Mouse (Mus musculus) CH12.LX (cell line): ENCODE measurements around the gene Foxa3. TPM values are rescaled to one million over a fixed set of nuclear protein-coding genes. Genes with fewer than 3 reads are reported as not detected.
A peak's percentile ranks its signal among the peaks of the same experiment; 100 is the strongest.
"Not testable (repeated sequence)": the region's sequence is repeated elsewhere in the genome, so short reads cannot be mapped to it uniquely, and the experiment has no call there.

Source experiments
- DNase-seq: peaks from one replicate; pipeline ENCODE4 v3.0.0-alpha.2; 2013; ENCODE audit errors: extremely low read depth
- H3K27ac ChIP-seq: 2 replicates; pipeline ENCODE4 v1.5.1; 2012; ENCODE audit warnings: low read depth, mild to moderate bottlenecking, control low read depth, moderate library complexity; ENCODE audit not compliant: insufficient read depth
- H3K27me3 ChIP-seq: replicated peaks from 2 replicates; pipeline ENCODE3; 2012; ENCODE audit warnings: inconsistent platforms
- H3K36me3 ChIP-seq, 2 experiments: replicated peaks in 1 of 2; 2 replicates each; pipeline versions ENCODE3 to v1.6.1; 2012; ENCODE audit warnings: inconsistent platforms in 1 of 2, low read length in 1 of 2, mild to moderate bottlenecking in 1 of 2, mixed read lengths in 1 of 2, moderate library complexity in 1 of 2; ENCODE audit not compliant: control insufficient read depth in 1 of 2, insufficient read depth in 1 of 2
- H3K4me1 ChIP-seq, 2 experiments: 2 replicates each; pipeline ENCODE4 v1.6.1; 2012; ENCODE audit warnings: inconsistent platforms in 1 of 2, moderate library complexity in 1 of 2; ENCODE audit not compliant: insufficient read depth in 2 of 2, control insufficient read depth in 1 of 2
- H3K4me2 ChIP-seq: 2 replicates; pipeline ENCODE4 v1.6.1; 2012; ENCODE audit warnings: low read depth, mild to moderate bottlenecking, control low read depth; ENCODE audit not compliant: poor library complexity, insufficient read depth, severe bottlenecking
- H3K4me3 ChIP-seq, 3 experiments: fragments of 150-350 bp in 1 of 3; sonication (generic) in 1 of 3; replicated peaks in 1 of 3; 2 replicates each; pipeline versions ENCODE3 to v1.5.1; 2011 to 2012; ENCODE audit warnings: low read depth in 2 of 3, low read length in 2 of 3, mild to moderate bottlenecking in 2 of 3, moderate library complexity in 2 of 3, control low read depth in 1 of 3, improper control_type of control experiment in 1 of 3, inconsistent platforms in 1 of 3, mixed read lengths in 1 of 3; ENCODE audit not compliant: poor library complexity in 1 of 3
- H3K79me2 ChIP-seq: replicated peaks from 2 replicates; pipeline ENCODE4 v1.6.1; 2012; ENCODE audit warnings: mild to moderate bottlenecking, moderate library complexity; ENCODE audit not compliant: control insufficient read depth, poor library complexity, insufficient read depth, severe bottlenecking; ENCODE audit errors: extremely low read depth
- H3K9ac ChIP-seq: 2 replicates; pipeline ENCODE4 v1.6.1; 2012; ENCODE audit warnings: low read depth, mild to moderate bottlenecking, control low read depth, moderate library complexity; ENCODE audit not compliant: insufficient read depth
- H3K9me3 ChIP-seq: replicated peaks from 2 replicates; pipeline ENCODE3; 2012; ENCODE audit warnings: low read length, inconsistent platforms, mixed read lengths
- CTCF ChIP-seq, 2 experiments: IDR thresholded peaks in 1 of 2; conservative IDR thresholded peaks in 1 of 2; 2 replicates each; pipeline ENCODE4 v1.5.1; 2011 to 2012; ENCODE audit warnings: low read depth in 2 of 2, low read length in 2 of 2, improper control_type of control experiment in 1 of 2, inconsistent platforms in 1 of 2, mild to moderate bottlenecking in 1 of 2, moderate library complexity in 1 of 2
- ETS1 ChIP-seq: conservative IDR thresholded peaks from 2 replicates; pipeline ENCODE4 v1.6.1; 2012; ENCODE audit warnings: low read depth, mild to moderate bottlenecking, inconsistent platforms, low read length, improper control_type of control experiment, moderate library complexity
- GABPA ChIP-seq: IDR thresholded peaks from 2 replicates; pipeline ENCODE4 v1.6.1; 2012; ENCODE audit warnings: low read depth, low read length, improper control_type of control experiment, inconsistent platforms; ENCODE audit not compliant: insufficient replicate concordance
- MAZ ChIP-seq: IDR thresholded peaks from 2 replicates; pipeline ENCODE4 v1.6.1; 2012; ENCODE audit warnings: low read depth, mild to moderate bottlenecking, inconsistent platforms, low read length, improper control_type of control experiment, moderate library complexity
- POLR2AphosphoS2 ChIP-seq: IDR thresholded peaks from 2 replicates; pipeline ENCODE4 v1.6.1; 2011; ENCODE audit warnings: low read depth, low read length, improper control_type of control experiment
- RAD21 ChIP-seq: IDR thresholded peaks from 2 replicates; pipeline ENCODE4 v1.6.1; 2011; ENCODE audit warnings: low read depth, mild to moderate bottlenecking, low read length, improper control_type of control experiment, moderate library complexity
- SMC3 ChIP-seq: IDR thresholded peaks from 2 replicates; pipeline ENCODE4 v1.6.1; 2011; ENCODE audit warnings: low read depth, low read length, improper control_type of control experiment
- TCF12 ChIP-seq: IDR thresholded peaks from 2 replicates; pipeline ENCODE4 v1.6.1; 2014; ENCODE audit warnings: low read depth, mild to moderate bottlenecking, inconsistent platforms, low read length, improper control_type of control experiment
- USF1 ChIP-seq: IDR thresholded peaks from 2 replicates; pipeline ENCODE4 v1.6.1; 2014; ENCODE audit warnings: low read depth, mild to moderate bottlenecking, inconsistent platforms, low read length, improper control_type of control experiment
- ZNF384 ChIP-seq: IDR thresholded peaks from 2 replicates; pipeline ENCODE4 v1.6.1; 2012; ENCODE audit warnings: low read depth, low read length, improper control_type of control experiment, inconsistent platforms
- dilution Hi-C: fragments of 300-500 bp; cut with MboI; formaldehyde crosslinking; loops from 2 replicates; pipeline ENCODE4 v1.14.3; 2020; ENCODE audit warnings: low sequenced_read_pairs; ENCODE audit not compliant: extremely low pct_unique_long_range_greater_than_20kb, extremely low pct_ligation_motif_present
- in situ Hi-C: fragments of 300-500 bp; cut with MboI; formaldehyde crosslinking; loops from 3 replicates; pipeline ENCODE4 v1.14.3; 2019; ENCODE audit warnings: low sequenced_read_pairs, low pct_ligation_motif_present, low pct_unique_long_range_greater_than_20kb, mixed read lengths
- polyA plus RNA-seq: library from polyadenylated mRNA; unstranded; fragments of >175 nt; gene quantifications from 2 replicates; pipeline ENCODE4 v1.2.1, GENCODE M21; 2012; ENCODE audit warnings: low read depth; ENCODE audit not compliant: insufficient read length
- total RNA-seq, 2 experiments: library from RNA; depleted of rRNA; stranded (reverse); fragments of 300-350 nt in 1 of 2; fragments of >200 nt in 1 of 2; gene quantifications; 2 replicates each; pipeline ENCODE4 v1.2.3; 2012 to 2014

The Foxa3 gene
- 0.08 TPM in 1 of 2 replicates, not detected in the other for total RNA-seq (2012; rRNA removed)
- not detected in 2 replicates for total RNA-seq (2014; rRNA removed)
- not detected in 2 replicates for polyA plus RNA-seq

DNA sequence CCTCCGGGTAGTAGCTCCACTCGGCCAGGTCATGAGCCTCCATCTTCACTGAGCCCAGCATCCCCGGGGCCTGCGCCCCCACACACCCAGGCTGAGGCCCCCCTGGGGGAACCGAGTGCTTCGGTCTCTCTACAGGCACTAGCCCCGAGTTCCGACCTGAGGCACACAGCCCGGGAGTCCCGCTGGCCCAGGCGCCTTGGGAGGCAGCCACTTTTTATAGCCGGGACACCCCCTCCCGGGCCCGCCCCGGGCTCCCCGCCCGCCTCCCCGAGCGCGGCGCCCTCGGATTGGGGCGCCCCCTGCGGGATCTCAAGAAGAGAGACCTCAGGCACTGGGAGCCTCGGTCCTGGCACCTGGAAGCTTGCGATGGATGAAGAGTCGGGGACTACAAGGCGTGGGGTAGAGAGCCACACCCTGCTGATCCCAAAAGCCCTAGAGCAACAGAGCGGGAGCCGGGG lies at the start of gene Foxa3:
Gene Foxa3, minus strand, starts transcription at position 182 of the 458 bp plus-strand sequence.
- H3K9ac ChIP-seq = peak within 1 kb of the TSS; percentile 87
- H3K4me1 ChIP-seq = peaks cover 14 to 35% of the 10 kb centered on the region in 2 experiments
- dilution Hi-C loops (no loop called here), in situ Hi-C loops (loop anchor here (10.0 kb wide), 1 partner anchor 129 kb away; no protein-coding TSS in a partner anchor)
- peak; percentile 45 for DNase-seq
- H3K4me3 ChIP-seq = peak within 1 kb of the TSS; percentile 52 to 87 (median 84)
- H3K36me3 ChIP-seq = peaks cover 5 to 10% of the 10 kb centered on the region in 2 experiments
- peak within 1 kb of the TSS; percentile 87 for H3K4me2 ChIP-seq
- peaks cover 33% of the 10 kb centered on the region for H3K79me2 ChIP-seq
- H3K9me3 ChIP-seq = no peaks in the 10 kb centered on the region
- TF ChIP-seq SMC3 (peak; percentile 45), TCF12 (peak; percentile 29; the same call in 1 of the 2 replicates), USF1 (no peak), RAD21 (peak; percentile 23), MAZ (peak; percentile 86), POLR2AphosphoS2 (no peak), CTCF (conservative IDR thresholded peaks at IDR 0.05 in 1 of 2, IDR thresholded peaks at IDR 0.05 in 1 of 2; ENCODE audit: low read depth in 2 of 2, low read length in 2 of 2) (peak in 1 of 2 experiments; percentile 70; a peak in 2 of 4 replicates)
- no peak within 1 kb of the TSS for H3K27ac ChIP-seq
- H3K27me3 ChIP-seq = peaks cover 49% of the 10 kb centered on the region

DNA sequence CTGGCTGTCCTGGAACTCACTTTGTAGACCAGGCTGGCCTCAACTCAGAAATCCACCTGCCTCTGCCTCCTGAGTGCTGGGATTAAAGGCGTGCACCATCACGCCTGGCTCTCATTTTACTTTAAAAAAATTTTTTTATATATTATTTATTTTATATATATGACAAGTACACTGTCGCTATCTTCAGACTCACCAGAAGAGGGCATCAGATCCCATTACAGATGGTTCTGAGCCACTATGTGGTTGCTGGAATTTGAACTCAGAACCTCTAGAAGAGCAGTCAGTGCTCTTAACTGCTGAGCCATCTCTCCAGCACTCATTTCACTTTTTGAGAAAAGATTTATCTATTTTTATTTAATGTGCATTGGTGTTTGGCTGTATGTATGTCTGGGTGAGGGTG lies 47.7 kb upstream of the Foxa3 start:
- Histone ChIP-seq H3K9me3 (peaks cover 26% of the 10 kb centered on the region), H3K27me3 (peaks cover 25% of the 10 kb centered on the region), H3K36me3 (peaks cover 0 to 12% of the 10 kb centered on the region in 2 experiments)
- H3K4me3 ChIP-seq, in situ Hi-C loops, H3K4me2 ChIP-seq, H3K27ac ChIP-seq, DNase-seq, H3K4me1 ChIP-seq, H3K79me2 ChIP-seq, dilution Hi-C loops, H3K9ac ChIP-seq: not testable (repeated sequence)
- TF ChIP-seq RAD21 = peak; percentile 10
- TF ChIP-seq CTCF (conservative IDR thresholded peaks at IDR 0.05 in 1 of 2, IDR thresholded peaks at IDR 0.05 in 1 of 2; ENCODE audit: low read depth in 2 of 2, low read length in 2 of 2) = peak in 1 of 2 experiments; percentile 42; a peak in 2 of 4 replicates

DNA sequence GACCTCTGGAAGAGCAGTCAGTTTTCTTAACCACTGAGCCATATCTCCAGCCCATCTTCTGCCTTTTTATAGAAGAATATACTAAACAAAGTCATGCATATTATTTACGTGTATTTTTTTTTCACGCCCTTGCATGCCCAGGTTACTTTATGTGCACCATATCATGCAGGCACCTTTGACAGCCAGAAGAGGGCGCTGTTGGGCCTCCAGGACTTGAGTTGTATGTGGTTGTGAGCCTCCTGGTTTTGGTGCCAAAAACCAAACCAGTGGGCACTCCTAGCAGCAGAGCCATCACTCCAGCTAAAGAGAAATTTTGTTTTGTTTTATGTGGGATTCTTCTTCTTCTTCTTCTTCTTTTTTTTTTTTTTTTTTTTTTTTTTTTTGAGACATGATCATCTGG lies 46.2 kb upstream of the Foxa3 start:
- Histone ChIP-seq H3K9me3 (peaks cover 13% of the 10 kb centered on the region), H3K79me2 (no peaks in the 10 kb centered on the region), H3K36me3 (peaks cover 0 to 22% of the 10 kb centered on the region in 2 experiments), H3K4me1 (no peaks in the 10 kb centered on the region), H3K4me2 (no peak overlapping the region), H3K9ac (no peak overlapping the region), H3K4me3 (no peak overlapping the region), H3K27ac (no peak overlapping the region), H3K27me3 (peaks cover 16% of the 10 kb centered on the region)
- in situ Hi-C loops = no loop called here
- peak; percentile 51 for DNase-seq
- TF ChIP-seq ZNF384 (peak; percentile 56), SMC3 (peak; percentile 49), RAD21 (peak; percentile 34), CTCF (conservative IDR thresholded peaks at IDR 0.05 in 1 of 2, IDR thresholded peaks at IDR 0.05 in 1 of 2; ENCODE audit: low read depth in 2 of 2, low read length in 2 of 2) (peak; percentile 31 to 67; a peak in 3 of 4 replicates), ETS1 (no peak), GABPA (no peak)
- dilution Hi-C loops = no loop called here
